8 mouse cellular contexts compared by ENCODE assay signal in genomic region chr3:144723455-144723854, GRCm38 (mm10). TPM values are rescaled to one million over a fixed set of nuclear protein-coding genes. Genes with fewer than 3 reads are reported as not detected.
A peak's percentile ranks its signal among the peaks of the same experiment; 100 is the strongest.
DNase-seq lines count a peak whose midpoint lies in the region.

No protein-coding gene starts in this region.

- DNase-seq in gastrocnemius, adult 18-20 months (ENCODE audit: low spot score) = peak; percentile 51
- no peak for DNase-seq in gastrocnemius, adult 8-10 months (ENCODE audit: low spot score in 2 of 2)
- peak; percentile 55 for DNase-seq in urinary bladder, postnatal 25 days (ENCODE audit: low spot score)
- DNase-seq in urinary bladder, postnatal 4 days (ENCODE audit: low spot score in 2 of 2) = no peak
- peak; percentile 66 to 79 for DNase-seq in cerebellum, postnatal 25 days
- DNase-seq in kidney, adult 9 months = peak; percentile 72
- peak; percentile 71 for DNase-seq in lung, postnatal 14 days
- DNase-seq in thymus, postnatal 14 days = peak; percentile 59

RNA-seq across cellular contexts. Expression of gene Sh3glb1, which starts 3.3 kb away (rescaled TPM):
- 100 to 1,000 TPM; 332 to 386 TPM for total RNA-seq in gastrocnemius, adult 18-20 months (2021)
- 100 to 1,000 TPM; 304 to 397 (median 329) TPM for total RNA-seq in gastrocnemius, adult 8-10 months (2022)

RNA-seq across cellular contexts. Expression of gene Clca3a1, which starts 37.3 kb away (rescaled TPM):
- total RNA-seq in gastrocnemius, adult 18-20 months (2021) = under 1 TPM; 0.09 to 0.18 TPM
- under 1 TPM in 3 of 4 experiments, not detected in 1; 0.07 to 0.27 (median 0.07) TPM for total RNA-seq in gastrocnemius, adult 8-10 months (2022)

Comparison
In these comparisons a context has a peak if more than half of its experiments do, and no peak if none do; other contexts are left out.
1. DNase-seq: peak in gastrocnemius, adult 18-20 months (single experiment), urinary bladder, postnatal 25 days (single experiment), cerebellum, postnatal 25 days (2 of 2), kidney, adult 9 months (single experiment), lung, postnatal 14 days (single experiment) and thymus, postnatal 14 days (single experiment); none in gastrocnemius, adult 8-10 months (0 of 2) and urinary bladder, postnatal 4 days (0 of 2).